Mouse (Mus musculus): ENCODE results near the gene Ddb1.

DNA sequence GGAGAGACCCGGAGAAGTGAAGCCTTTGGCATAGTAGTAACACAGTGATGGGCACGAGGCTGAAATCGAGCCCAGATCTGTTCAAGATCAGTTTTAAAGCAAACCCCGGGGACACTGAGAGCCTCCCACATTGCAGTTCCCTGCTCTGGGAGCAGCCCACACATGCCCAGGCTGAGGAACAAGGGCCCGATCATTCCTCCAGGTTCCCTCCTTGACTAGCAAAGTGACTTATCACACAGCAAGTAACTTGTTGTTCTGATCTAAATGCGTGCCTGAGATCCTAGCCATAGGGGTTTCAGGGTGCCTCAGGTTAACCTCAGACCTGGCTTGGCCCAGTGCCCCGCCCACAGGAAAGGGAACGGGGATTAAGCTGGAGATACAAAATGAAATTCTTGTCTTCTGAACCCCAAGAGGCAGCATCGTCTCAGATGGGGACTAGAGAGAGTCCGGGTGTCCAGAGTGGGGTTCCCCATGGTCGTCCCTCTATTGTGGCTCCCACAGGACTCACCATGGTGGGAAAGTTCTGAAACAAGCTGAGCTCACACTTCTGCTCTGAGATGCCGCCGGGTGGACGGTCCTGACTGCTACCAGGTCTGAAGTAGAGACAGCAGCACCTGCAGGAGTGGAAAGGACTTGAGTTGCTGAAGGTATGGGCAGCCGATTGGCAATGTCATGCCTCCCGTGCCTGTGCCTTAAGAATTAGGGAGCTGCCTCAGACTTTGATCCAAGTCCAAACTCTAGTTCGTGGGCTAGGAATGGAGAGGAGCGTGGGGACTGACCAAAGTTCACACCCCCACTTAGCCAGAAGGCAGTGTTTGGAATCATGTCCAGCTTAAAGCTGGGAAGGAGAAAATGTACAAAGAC lies 1.2 kb upstream of the Ddb1 start:
- no peak for TF ChIP-seq GATA1 (IDR thresholded peaks at IDR 0.05; ENCODE audit: low read length)
- no peak for TF ChIP-seq TAL1 (IDR thresholded peaks at IDR 0.05; ENCODE audit: low read length)

Measured in erythroblast, embryonic 14.5 days (primary cell).